Mouse (Mus musculus): ENCODE data around the gene Vash1.

Gene Vash1

DNA sequence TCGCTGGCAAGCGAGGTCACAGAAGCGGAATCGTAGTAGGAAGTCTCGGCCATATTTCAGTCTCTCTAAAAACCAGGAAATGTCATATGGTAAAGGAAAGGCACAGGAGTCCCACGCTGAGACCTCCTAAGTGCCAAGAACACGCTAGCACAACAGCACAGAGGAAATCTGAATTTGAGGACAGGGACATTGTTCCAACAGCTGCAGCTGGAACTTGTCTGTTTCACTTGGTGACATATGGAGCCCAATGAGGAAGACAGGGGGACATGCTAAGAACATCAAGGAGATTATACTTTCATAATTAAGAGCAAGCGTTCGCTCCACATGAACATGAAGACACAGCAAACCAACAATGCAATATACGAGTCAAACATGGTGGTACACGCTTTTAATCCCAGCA, 38.5 kb downstream of the Vash1 start:
- DNase-seq (ENCODE audit: low read depth, low spot score) = no peak

DNA sequence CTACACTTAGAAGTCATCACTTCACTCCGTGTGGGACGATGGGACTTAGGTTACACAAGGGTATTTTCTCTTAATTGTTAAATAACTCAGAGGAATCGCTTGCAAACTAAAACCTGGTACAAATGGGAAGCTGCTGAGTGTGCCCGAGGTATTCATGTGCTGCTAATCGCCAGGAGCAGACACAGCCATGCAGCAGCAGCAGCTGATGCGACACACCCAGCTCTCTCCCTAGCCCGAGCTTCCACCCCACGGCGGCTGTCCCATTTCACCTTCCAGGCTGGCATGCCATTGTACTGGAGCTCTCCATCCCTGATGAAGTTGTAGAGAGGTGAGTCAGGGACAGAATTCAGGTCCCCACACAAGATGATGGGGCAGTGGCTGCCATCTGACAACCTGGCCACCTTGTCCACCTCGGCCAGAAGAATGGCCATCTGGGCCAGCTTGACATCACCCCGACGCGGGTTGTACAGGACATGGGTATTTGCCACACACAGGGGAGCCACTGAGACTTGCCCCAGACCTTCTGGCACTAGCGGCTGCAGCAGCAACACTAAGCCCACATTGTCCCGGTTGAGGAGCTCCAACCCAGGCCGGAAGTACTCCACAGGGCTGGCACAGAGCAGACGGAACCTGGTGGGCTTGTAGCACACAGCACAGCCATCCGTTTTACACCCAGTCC, 41.6 kb downstream of the Vash1 start:
- no peak for DNase-seq (ENCODE audit: low read depth, low spot score)

DNA sequence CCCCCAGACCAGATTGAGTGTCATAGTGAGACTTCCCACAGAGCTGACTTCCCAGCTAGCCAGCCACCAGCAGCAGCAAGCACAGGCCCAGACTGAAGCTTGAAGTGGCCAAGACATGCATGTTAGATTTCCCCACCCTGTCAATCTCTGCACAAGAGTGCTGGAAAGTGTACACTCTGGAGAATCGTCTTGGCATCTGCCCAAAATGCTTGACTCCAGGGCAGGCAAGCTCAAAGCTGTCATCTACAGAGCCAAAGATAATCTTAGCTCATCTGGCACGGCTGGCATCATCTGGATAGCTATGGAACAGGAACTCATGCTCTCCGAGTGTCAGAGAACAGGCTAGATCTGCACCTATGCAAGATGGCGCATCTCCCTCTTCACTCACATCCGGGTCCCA, 43.0 kb downstream of the Vash1 start:
- DNase-seq (ENCODE audit: low read depth, low spot score) = no peak

GRCm38 (mm10) chr12:86724300-86724699, 45.8 kb downstream of the Vash1 start:
- DNase-seq (ENCODE audit: low read depth, low spot score) = no peak

DNA sequence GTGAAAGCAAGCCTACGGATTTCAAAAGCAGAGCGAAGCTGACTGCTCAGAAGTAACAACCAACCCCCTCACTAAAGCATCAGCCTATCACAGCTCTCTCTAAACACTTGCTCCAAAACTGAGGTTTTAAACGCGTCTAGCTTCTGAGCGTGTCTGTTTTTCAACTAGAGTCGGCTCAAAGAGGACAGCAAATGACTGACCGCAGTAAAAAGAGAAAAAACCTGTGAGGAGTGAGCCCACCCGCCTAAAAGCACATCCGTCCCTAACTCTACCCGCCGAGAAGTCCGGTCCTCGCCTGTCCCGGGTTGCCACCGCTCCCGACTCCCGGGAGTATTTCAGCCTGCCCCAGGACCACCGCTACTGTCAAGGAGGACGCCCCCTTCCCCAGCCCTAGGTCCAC, 47.2 kb downstream of the Vash1 start:
- peak; percentile 24 for DNase-seq (ENCODE audit: low read depth, low spot score)

DNA sequence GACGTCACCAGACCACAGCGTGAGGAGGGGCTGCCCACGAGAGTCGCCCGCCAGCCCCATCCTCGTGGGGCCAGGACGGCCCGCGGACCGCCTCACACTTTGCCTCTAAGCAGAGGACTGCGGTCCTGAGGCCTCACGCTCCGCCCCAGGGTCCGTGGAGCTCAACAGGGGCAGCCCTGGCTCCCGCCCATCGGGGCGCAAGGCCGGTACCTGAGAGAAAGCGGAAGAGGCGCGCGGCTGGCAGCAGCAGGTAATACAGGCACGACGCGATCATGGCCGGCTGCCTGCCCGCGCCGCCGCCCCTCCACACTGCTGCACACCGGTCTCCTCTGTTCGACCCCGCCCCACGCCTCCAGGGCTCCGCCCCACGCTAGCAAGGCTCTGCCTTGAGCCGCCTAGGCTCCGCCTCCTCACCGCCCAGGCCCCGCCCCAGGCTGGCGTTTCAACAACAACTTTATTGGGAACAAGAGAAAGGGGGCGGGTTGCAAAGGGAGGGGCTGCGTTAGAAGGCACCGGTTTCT, 47.7 kb downstream of the Vash1 start, which contains the start of gene Angel1:
Angel1 (minus strand) TSS at position 341 of the 521 bp plus-strand sequence.
- DNase-seq (ENCODE audit: low read depth, low spot score) = peak; percentile 98

DNA sequence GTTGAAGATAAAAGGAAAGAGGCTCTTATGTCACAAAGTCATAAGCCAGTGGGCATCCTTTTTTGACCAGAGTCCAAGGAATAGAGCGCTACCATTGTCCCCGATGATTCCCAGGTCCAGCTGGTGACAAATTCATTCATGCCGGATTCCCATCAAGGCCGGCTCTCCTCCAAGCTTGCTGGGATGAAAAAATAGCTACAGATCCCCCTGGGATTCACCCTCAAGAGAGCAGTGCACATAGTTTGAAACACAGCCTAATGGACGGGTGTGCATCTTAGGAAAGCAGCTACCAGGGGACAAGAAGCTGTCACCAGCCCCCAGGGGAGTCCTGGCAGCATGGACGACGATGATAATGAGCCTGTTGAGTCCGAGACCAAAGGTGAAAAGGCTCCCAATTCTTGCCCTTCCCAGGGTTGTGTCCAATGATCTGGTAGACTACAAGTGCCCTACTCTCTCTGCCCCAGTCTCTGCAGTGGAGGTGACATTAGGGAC, 55.9 kb downstream of the Vash1 start, which contains the start of gene Lrrc74a:
Lrrc74a (plus strand) TSS at position 51 of the 492 bp plus-strand sequence.
- DNase-seq (ENCODE audit: low read depth, low spot score) = no peak
